Mouse (Mus musculus) lung, postnatal 0 days (tissue): ENCODE results near the gene Urb1. TPM values are rescaled to one million over a fixed set of nuclear protein-coding genes. Genes with fewer than 3 reads are reported as not detected.

ENCODE experiments used
- ATAC-seq: fragments of 200-750 bp; cut with Nextera tagmentation; 2 replicates; pipeline ENCODE4 v1.8.0; 2017; ENCODE audit warnings: moderate library complexity
- DNase-seq: peaks from one replicate; pipeline ENCODE4 v3.0.0-alpha.2; 2016; ENCODE audit warnings: low spot score
- H3K27ac ChIP-seq: fragments of 300-500 bp; sonication (generic); 2 replicates; pipeline ENCODE4 v1.5.1; 2014; ENCODE audit warnings: antibody characterized with exemption, mild to moderate bottlenecking, low read length, mixed read lengths
- H3K27me3 ChIP-seq: fragments of 300-500 bp; sonication (generic); replicated peaks from 2 replicates; pipeline ENCODE4 v1.6.1; 2014; ENCODE audit warnings: low read length, mixed read lengths; ENCODE audit not compliant: insufficient read depth
- H3K36me3 ChIP-seq: fragments of 300-500 bp; sonication (generic); 2 replicates; pipeline ENCODE4 v1.6.1; 2014; ENCODE audit warnings: low read length, mixed read lengths; ENCODE audit not compliant: insufficient read depth
- H3K4me1 ChIP-seq: fragments of 300-500 bp; sonication (generic); 2 replicates; pipeline ENCODE4 v1.6.1; 2014; ENCODE audit warnings: antibody characterized with exemption, low read depth, low read length, mixed read lengths; ENCODE audit not compliant: insufficient read depth
- H3K4me2 ChIP-seq: fragments of 300-500 bp; sonication (generic); replicated peaks from 2 replicates; pipeline ENCODE4 v1.6.1; 2014; ENCODE audit warnings: low read depth, mild to moderate bottlenecking, low read length, moderate library complexity, mixed read lengths
- H3K4me3 ChIP-seq: fragments of 300-500 bp; sonication (generic); 2 replicates; pipeline ENCODE4 v1.5.1; 2014; ENCODE audit warnings: low read depth, low read length
- H3K9ac ChIP-seq: fragments of 300-500 bp; sonication (generic); replicated peaks from 2 replicates; pipeline ENCODE4 v1.6.1; 2014; ENCODE audit warnings: low read depth, mild to moderate bottlenecking
- H3K9me3 ChIP-seq: fragments of 300-500 bp; sonication (generic); 2 replicates; pipeline ENCODE4 v1.6.1; 2016; ENCODE audit warnings: low read length, mixed read lengths
- CTCF ChIP-seq: IDR thresholded peaks from 2 replicates; pipeline ENCODE4 v1.5.1; 2016; ENCODE audit warnings: antibody characterized with exemption, mild to moderate bottlenecking
- EP300 ChIP-seq: IDR thresholded peaks from 2 replicates; pipeline ENCODE4 v1.6.1; 2016; ENCODE audit warnings: antibody characterized with exemption, mild to moderate bottlenecking, control low read depth
- WGBS: fragments of 180-500 bp; shearing (Covaris S2); extraction: QIAGEN DNeasy Blood & Tissue Kit; methylation state at CpG from one replicate; pipeline ENCODE4 v1.1.7; 2014; 5-methylcytosine and 5-hydroxymethylcytosine counted together
- polyA plus RNA-seq: library from polyadenylated mRNA; unstranded; fragments of >200 nt; fragmentation: Nextera tagmentation; extraction: Ambion mirVana; gene quantifications from 2 replicates; pipeline ENCODE4 v1.2.1, GENCODE M21; 2015

The Urb1 gene
- polyA plus RNA-seq, 1 experiment from 2014 or later: 2.7 TPM

DNA sequence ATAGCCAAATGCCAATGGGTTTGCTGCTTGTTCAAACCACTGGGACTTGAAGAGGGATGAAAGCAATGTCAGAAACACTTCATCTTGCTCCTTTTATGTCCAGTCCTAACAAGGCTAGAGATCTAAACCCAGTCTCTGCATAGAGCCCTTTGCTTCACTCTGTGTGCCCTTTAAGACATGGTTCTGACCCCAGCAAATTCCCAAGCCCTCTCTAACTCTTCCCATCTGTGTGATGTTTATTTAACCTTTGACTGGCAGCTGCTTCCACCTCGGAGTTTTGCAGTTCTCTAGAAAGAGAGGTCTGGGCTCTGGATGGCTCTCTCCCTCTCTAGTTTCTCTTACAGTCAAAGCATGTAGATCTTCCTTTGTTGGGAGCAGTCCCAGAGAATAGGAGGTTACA is 106.6 kb downstream of the Urb1 start:
- peak; percentile 56 for TF ChIP-seq EP300
- TF ChIP-seq CTCF: no peak
- WGBS: 0% methylated on average over 1 of the region's 1 CpGs

GRCm38 (mm10) chr16:90701541-90701940 is 108.7 kb downstream of the Urb1 start:
- whole genome bisulfite sequencing: 88% methylated on average over 2 of the region's 2 CpGs
- DNase-seq (no peak), ATAC-seq (no peak)

More for the DNA sequence above, 106.6 kb downstream of the Urb1 start:
- Histone ChIP-seq H3K4me1 (no peaks in the 10 kb centered on the region), H3K4me2 (no peak overlapping the region), H3K27ac (peak overlapping the region; percentile 68), H3K4me3 (no peak overlapping the region), H3K27me3 (no peaks in the 10 kb centered on the region), H3K9ac (no peak overlapping the region), H3K36me3 (no peaks in the 10 kb centered on the region), H3K9me3 (no peaks in the 10 kb centered on the region)
- peak; percentile 67 for ATAC-seq
- DNase-seq: peak; percentile 59

More at GRCm38 (mm10) chr16:90701541-90701940, 108.7 kb downstream of the Urb1 start:
- Histone ChIP-seq H3K36me3 (no peaks in the 10 kb centered on the region), H3K27me3 (no peaks in the 10 kb centered on the region), H3K4me2 (no peak overlapping the region), H3K9me3 (no peaks in the 10 kb centered on the region), H3K4me1 (peaks cover under 1% of the 10 kb centered on the region), H3K9ac (no peak overlapping the region), H3K4me3 (no peak overlapping the region), H3K27ac (no peak overlapping the region)
- no peak for TF ChIP-seq CTCF
- no peak for TF ChIP-seq EP300

Other genes with a start within 250 kb of the Urb1 start
- 25.7 and 27.7 TPM in 2 replicates for gene Mis18a, start 83.0 kb downstream of the Urb1 start, polyA plus RNA-seq
- 4.4 and 4.7 TPM in 2 replicates for gene Mrap, start 72.2 kb downstream of the Urb1 start, polyA plus RNA-seq
- gene Eva1c, start 16.3 kb upstream of the Urb1 start, polyA plus RNA-seq: 5.9 and 9.6 TPM in 2 replicates
- gene Cfap298, start 124.7 kb upstream of the Urb1 start, polyA plus RNA-seq: 46.3 and 47.9 TPM in 2 replicates
- 12.7 and 13.1 TPM in 2 replicates for gene Synj1, start 200.9 kb upstream of the Urb1 start, polyA plus RNA-seq
- gene Paxbp1, start 234.1 kb upstream of the Urb1 start, polyA plus RNA-seq: 20.3 and 23.9 TPM in 2 replicates